Mouse (Mus musculus) urinary bladder, postnatal 14 days (tissue): Measurements from ENCODE around the gene Gm21983.
A peak's percentile ranks its signal among the peaks of the same experiment; 100 is the strongest.

Source experiments
- DNase-seq: peaks from one replicate; pipeline ENCODE4 v3.0.0; 2021; ENCODE audit warnings: low spot score

The Gm21983 gene

DNA sequence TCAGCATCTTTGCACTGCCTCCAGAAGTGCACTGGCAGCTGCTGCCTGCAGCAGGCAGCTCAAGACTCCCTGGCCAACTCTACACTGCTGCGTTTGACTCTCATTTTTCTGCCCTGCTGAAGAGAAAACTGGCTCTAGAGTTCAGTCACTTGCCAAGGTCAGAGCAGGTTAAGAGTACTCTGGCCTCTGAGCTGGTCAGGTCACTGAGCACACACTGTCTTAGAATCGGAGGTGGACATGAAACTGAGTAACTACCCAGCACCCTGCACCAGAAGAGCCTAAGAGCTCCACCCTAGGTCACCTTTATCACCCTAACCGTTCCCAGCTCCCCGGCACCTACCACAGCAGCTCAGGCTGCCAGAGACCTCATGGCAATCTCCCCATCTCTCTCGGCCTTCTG, 5.1 kb upstream of the Gm21983 start:
- DNase-seq, result no peak

DNA sequence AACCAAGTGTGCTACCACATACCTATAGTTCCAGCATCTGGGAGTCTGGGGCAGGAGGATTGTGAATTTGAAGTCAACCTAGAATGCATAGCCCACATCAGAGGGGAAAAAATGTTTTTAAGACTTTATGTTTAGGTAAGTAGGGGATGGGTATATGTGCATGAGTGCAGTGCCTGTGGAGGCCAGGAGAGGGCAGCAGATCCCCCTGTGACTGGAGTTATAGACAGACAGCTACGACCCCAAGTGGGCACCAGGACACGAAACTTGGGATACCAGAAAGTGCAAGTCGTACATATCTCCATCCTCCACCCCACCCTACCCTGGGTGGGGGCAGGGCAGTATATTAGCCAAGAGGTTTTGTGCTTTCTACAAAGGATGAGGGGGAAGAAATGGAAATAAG, 4.1 kb upstream of the Gm21983 start:
- DNase-seq, result no peak

DNA sequence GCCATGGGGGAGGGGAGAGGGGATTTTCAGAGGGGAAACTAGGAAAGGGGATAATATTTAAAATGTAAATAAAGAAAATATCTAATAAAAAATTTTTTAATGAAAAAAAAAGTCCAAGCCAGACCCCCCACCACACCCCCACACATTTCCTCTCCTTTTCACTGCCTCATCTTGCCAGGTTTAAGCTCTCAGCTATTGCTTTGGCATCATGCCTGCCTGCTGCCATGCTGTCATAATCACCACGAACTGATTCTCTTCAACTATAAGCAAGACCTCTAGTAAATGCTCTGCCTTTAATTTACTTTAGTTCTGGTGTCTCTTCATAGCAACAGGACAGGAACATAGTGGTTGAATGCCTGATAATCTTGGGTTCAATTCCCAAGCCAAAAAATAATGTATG, 1.6 kb upstream of the Gm21983 start:
- DNase-seq, result no peak

DNA sequence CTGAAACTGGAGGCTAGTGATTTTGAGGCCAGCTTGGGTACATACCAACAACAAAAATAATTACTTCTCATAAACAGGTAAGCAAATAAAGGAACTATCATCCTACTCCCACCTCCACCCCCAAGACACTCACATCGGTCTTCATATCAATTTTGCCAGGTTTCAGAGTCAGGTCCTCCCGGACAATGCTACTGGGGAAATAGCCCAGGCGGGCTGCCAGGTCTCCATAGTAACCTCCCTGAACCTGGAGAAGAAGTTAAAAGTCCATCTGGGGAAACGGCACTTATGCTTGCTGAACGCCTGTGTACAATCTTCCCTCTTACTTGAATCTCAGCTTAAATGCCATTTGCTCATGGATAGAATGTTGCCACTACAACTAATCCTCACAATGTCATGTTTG, 850 bp downstream of the Gm21983 start:
- DNase-seq, result no peak

DNA sequence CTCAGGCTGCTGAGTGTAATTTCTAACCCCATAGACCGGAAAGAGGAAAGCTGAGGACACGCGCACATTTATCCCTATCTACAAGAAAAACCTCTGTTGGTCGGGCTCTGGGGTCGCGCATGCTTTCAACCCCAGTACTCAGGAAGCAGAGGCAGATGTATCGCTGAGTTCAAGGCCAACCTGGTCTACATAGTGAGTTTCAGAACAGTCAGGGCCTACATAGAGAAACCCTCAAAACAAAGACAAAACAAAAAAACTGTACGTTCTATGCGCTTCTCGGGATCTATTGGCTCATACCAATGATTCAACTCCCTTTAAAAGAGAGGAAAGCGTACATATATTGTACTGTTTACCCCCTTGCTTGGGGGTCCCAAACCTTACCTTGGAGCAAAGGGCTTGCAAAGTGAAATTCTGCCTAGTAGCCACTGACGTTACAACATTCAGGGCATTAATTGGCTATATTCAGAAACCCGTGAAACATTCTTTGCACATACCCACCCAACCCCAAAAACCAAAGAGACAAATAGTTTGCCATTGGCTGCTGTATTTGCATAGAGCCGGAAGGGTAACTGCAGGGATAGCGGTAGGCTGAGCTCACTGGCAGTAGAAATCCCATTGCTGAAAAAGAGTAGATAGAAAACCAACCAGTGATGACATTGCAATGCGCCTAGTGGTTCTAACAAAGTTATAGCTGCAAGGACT, 1.5 kb downstream of the Gm21983 start:
- no peak for DNase-seq

DNA sequence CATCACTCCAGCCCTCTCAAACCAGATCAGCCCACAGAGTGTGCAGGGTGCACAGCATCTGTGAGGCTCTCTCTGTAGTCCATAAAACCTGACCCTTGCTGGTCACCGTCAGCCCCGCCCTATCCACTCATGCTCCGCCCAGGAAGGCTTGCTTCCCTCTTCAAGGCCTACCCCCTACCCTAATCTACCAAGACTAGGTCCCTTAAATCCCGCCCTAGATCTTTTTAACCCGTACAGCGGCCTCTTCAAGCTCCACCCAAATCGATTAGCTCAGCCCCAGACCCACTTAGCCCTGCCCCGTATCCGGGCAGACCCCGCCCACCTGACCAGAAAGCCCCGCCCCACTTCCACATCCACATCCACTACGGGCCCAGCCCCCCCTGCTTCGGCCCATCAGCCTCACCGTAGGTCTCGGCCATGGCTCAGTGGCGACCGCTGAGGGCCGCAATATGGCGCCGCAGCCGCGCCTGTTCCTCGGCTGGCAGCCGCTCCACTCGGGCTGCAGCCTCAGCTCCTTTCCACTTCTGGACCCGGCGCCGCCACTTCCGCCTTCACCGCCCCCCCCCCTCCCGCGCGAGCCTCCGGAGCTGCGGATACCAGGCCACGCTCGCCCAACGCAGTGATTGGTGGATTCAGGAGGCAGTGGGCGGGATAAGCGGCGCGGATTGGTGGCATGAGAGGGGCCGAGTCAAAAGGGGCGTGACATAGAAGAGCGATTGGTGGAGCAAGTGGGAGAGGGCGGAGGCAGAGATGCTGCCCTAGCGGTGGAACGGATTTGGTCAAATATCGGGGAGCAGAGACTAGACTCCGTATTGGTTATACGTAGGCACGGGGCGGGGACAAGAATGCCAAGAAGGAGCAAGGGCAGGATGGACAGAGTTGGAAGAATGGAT, 2.3 kb downstream of the Gm21983 start, which contains the start of gene Rab4b:
Gene Rab4b (minus strand): TSS at position 573 of the 893 bp plus-strand sequence.
- DNase-seq, result peak; percentile 100

DNA sequence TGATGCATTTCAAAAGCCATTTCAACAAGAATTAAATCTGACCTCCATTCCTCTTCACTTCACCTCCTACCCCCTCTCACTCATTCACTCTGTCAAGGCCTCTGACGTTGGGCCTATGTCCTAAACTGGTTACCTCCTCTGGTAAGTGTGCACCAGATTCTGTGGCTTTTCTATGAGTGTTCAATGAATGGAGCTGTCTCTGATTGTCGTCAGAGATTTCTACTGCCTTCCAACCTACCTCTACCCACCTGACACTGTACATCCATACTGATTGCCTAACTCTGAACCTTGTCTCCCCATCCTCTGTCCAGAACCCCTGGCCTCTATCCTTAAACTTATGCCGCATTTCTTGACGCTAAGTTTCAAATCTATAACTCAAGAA, 3.0 kb downstream of the Gm21983 start:
- no peak for DNase-seq

DNA sequence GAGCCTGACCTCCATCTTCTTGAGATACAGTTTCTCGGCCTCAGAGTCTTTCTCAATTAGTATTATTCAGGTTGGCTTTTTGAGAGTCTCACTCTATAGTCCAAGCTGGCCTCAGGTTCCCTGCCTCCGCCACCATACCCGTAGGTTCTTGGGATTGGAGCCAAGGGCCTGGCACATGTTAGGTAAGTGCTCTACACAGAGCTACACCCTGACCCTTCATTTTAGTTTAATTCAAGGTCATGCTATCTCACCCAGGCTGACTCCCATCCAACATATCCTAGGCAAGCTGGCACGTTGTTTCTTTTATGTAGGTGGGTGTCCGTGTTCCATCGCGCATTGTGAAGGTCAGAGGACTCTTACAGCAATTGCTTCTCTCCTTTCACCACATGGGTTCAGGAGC, 6.0 kb downstream of the Gm21983 start:
- DNase-seq, result no peak

DNA sequence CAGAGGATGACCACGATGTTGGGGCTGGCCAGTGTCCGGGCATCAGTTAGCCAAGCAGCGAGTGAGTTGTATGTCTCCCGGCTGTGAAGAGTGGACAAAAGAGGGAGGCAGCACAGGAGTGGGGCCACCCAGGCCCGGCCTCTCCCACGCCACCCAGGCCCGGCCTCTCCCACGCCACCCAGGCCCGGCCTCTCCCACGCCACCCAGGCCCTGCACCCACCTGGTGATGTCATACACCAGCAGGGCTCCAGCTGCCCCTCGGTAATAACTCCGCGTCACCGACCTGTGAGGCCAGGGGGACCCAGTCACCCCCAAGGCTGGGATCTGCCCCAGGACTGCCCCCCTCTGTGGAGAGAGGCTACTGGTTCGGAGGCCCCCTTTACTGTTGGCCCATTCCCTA, 6.4 kb downstream of the Gm21983 start:
- no peak for DNase-seq

DNA sequence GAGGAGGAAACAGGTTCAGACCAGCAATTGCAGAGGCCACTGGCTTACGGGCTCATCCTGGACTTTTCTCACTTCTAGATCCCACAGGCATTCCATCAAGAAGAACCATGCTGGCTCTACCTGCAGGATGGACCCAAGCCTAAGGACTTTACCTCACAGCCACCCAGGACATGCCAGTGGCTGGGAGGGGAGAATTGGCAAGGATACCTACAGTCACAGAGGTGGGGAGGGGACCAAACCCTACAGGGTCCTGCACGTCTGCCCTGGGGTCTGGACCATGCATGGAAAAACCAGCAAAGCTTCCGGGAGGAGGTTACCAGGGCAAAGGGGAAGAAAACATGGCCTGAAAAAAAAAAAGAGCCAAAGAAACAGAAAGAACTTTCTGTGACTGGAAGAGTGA, 9.9 kb downstream of the Gm21983 start:
- DNase-seq, result no peak

DNA sequence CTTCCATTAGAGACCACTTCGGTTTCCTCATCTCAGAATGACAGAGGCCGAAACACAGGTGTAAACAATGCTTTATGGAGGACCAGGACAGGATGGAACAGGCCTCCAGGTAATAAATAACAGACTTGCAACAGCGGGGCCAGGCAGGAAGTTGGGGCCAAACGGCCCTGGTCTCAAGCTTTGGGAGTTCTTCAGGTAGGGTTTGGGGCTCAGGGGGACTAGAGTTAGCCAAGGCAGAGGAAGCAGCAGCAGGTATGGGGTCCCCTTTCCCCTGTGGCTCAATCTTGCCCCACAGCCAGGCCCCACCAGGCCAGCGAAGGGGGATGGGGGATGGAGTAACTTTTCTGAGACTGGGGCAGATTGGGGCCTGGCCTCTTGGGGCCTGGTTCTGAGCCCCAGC, 12.5 kb downstream of the Gm21983 start:
- DNase-seq, result no peak

DNA sequence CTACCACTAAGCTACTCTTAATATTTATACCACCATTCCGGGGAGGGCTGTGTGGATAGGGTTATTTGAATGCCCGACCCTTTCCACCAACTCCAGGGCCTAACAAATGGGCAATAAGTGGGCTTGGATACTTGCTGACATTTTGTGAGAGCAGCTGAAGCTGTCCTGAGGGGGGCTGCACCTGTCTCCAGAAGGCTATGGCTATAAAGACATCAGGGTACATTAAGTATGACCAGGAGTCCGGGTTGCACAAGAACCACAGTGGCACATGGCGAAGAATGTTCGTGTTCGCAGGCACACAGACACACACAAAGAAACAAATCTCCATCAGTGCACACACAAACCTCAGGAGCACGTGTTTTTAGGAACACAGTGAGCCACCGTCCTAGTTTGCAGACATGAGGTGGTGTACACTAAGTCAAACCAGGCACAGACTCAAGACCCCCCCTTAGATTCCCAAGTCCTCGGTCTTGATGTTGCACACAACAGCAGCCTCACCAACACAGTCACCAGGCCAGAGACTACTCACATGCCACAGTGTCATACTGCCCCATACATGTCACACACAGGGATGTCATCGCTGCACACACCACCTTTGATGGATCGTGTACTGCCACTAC, 13.3 kb downstream of the Gm21983 start:
- no peak for DNase-seq

DNA sequence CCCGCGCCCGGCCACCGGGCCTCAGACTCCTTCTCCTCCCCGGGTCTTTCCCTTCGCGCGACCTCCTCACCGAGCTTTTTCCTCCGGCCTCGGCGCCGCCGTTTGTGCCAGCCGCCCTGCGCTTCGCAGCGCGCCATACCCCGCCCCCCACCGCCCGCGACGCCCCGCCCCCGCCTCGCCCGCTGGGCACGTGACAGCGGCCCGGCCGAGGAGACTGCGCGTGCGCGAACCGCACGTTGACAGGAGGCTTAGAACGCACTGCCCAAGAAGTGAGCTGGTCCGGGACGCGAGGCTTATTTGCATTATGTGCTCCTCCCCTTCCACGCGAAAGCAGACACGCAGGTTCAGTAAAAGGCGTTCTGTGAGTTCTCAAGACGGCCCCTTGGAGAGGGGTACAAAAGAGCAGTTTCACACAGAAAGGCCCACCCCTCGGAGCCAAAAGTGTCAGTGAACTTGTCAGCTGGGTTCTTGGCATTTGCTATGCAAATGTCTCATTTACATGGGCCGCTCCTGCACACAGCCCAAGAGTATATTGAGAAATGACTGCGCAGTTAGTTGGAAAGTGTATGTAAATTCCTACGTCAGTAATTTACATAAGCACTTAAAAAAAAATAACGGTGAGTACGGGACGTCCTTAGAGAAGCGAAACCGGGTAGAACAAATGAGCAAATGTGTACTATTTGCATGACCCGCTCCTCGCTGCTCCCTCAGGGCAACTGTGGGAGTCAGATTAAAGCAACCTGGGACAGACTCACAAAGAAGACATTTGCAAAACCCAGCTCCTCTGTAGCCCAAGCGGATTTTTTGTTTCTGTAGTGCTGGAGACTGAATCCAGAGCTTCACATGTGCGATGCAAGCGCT, 14.0 kb downstream of the Gm21983 start, which contains the start of gene Egln2:
Gene Egln2 (minus strand): TSS at position 189 of the 861 bp plus-strand sequence.
- DNase-seq, result peak; percentile 96

DNA sequence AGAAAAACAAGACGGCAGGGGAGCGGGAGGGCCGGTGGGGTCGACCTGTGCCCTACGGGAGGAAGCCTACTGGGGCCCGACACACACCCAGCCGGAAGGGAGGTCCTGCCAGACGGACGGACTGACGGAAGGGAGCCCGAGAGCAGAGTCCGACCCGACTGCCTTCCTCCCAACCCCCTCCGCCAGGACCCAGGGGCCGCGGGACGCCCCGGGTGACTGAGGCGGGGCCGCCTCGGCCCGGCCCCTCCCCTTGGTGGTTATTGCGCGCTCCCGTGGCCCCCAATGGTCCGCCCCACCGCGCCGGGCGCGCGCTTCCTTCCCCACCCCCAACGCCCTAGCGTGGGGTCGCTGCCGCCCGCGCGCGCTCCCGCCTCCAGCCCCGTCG, 14.7 kb downstream of the Gm21983 start:
- peak; percentile 85 for DNase-seq

DNA sequence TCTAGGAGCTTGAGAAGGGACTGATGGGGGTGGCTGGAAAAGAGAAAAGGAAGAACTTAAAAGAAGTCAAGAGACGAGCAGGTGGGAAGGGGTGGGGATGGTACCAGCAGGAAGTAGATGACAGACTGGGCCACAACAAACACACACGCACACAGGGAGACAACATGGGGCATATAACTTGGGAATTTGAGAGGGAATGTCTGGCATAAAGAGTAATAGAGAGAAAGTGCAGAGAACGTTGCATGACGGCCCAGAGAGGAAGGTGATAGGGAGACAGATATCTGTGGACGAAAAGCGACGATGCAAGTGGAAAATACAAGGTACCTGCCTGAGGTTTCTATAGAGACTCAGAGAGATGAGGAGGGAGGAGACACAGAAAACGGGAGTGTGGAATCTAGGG, 15.2 kb downstream of the Gm21983 start:
- DNase-seq, result no peak

DNA sequence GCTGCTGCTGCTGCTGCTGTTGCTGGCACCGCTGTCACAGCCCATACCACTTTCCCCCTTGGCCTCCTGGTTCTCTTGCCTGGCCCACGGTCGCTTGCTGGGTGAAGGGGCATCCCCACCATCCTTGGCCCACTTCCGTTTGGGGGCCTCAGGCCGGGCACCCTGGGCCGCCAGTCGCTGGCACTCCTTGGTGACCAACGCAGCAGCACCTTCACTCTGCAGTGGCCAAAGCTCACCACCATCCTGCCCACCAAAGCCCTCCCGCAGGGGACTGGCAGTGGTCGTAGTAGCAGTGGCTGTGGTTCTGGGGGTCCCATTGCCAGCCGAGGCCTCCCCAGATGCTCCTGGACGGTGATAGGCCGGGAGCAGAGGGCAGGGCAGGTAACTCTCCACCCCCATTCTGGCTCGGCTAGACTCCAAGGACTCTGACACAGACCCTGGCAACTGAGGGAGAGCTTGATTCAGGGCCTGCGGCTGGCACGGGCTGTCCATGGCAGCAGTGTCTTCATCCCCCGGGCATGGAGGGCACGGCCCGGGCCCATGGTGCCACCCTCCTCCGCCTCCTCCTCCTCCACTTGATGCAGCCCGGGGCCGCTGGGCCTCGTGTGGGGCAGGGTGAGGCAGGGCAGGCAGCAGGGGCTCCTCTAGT, 15.8 kb downstream of the Gm21983 start:
- no peak for DNase-seq

DNA sequence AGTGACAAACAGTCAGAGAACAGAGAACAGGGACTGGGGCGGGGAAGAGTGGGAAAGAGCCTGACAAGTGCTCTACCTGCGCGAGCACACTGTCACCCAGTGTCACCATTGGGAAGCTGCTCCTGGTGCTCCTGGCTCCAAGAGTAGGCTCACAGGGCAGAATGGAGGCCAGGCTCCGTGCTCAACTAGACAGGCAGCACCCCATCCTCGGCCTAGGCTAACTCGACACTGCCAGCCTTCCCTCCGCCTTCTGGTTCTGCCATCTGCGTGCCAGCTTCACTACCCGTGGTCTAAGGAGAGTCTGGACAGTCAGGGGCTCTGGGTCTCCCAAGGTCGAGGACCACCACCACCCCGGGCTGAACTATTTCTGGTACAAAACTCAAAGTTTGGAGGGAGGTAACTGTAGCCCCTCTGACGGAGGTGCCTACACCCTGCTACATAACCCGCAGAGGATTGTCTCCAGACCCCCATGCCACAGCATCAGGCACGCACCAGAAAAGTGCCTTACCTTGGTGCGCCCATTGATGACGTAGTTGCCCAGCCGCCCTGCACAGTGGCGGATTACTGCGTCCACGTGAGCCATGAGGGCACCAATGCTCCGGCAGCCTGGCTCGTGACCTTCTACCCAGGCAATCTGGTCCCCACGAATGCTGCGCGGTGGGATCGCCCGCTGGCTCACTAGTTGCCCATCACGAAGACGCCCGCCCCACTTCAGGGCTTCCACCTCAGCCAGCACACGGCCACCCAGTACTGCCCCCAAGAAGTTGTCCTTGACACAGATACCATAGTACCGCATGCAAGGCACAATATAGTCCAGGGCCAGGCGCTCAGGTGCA, 16.6 kb downstream of the Gm21983 start:
- no peak for DNase-seq

DNA sequence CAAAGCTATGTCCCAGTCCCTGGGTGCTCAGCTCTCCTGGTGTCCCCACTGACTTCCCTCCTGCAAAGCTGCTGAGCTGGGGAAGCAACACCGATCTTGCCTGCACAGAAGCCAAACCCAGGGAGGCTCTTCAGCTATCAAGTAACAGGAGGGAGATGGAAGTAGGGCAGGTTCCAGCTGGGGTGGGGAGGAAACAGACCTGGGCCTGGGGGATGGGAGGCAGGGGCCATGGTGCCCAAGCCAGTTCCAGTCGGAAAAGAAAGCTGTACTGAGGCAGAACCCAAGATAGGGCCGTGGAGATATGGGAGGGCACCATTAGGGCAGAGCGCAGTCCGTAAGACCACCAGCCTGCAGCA, 17.5 kb downstream of the Gm21983 start:
- DNase-seq, result no peak

DNA sequence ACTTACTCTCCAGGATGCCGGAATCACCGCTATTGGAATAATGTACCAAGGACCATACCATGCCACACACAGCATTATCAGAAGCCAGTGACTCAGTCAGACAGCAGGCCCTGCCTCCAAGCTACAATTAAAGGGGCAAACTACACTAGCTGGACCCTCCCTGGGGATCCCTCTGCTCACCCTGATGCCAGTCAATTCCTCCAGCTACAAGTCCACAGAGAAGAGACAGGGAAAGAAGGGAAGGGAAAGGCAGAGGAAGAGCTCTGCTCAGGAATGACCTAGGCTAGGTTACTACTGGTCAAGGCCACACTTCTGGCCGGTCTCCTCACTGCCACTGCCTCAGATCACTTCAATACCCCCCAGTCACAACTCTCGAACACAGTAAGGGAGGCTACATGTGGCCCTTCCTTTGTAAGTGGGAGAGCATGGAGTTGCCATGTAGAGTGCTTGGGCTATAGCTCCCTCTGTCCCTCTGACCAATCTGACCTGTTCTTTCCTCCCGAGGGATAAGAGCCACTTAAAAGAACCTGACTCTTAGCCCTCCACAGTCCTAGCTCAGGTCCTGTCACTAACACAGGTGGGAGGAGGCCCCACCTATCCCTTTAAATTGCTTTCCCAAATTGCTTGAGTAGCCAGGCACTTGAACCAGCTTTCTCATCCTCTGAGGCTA, 18.0 kb downstream of the Gm21983 start:
- no peak for DNase-seq

DNA sequence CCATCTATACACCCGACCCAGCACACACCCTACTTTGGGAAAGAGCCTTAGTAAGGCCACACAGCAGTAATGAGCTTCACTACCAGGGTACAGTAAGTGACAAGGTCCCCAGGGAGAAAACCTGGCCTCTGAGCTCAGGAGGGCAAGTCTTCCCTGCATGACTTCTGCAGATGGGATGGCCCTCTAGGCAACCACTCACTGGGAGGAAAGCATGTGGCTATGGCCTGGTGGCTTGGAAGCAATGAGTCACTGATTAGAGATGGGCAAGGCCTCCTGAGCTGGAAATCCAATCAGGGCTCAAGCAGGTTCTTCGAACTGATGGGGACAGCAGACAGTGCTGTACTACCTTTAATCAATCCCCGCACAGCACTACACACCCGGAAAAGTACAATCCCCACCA, 19.1 kb downstream of the Gm21983 start:
- no peak for DNase-seq
